ENCODE assay signal across 27 mouse cellular contexts in genomic region chr3:65521391-65521790, GRCm38 (mm10).
"Had no signal": no experiment of that assay in that cellular context is flagged by ENCODE, and none has a peak within 500 bp of the region (broad histone marks: within the 10 kb centered on the region; RNA-seq: fewer than 3 reads in every experiment).

No protein-coding gene starts in this region.

- H3K9ac ChIP-seq: heart, embryonic 12.5 days; hindbrain, embryonic 12.5 days; hindbrain, embryonic 14.5 days; intestine, embryonic 15.5 days; limb, embryonic 12.5 days; liver, embryonic 13.5 days had no signal

- DNase-seq: gastrocnemius, adult 2 months; gastrocnemius, postnatal 10 days; gastrocnemius, postnatal 25 days; heart, adult 18-20 months; heart, postnatal 10 days; heart, postnatal 4 days; kidney, adult 18-20 months; kidney, adult 8-10 months; kidney, postnatal 10 days; kidney, postnatal 25 days; kidney, postnatal 4 days; liver; liver, embryonic 13.5 days had no signal

- H3K27ac ChIP-seq: gastrocnemius, adult 2 months; heart, embryonic 10.5 days; hindbrain, embryonic 10.5 days; hindbrain, embryonic 12.5 days; hindbrain, embryonic 14.5 days; intestine, embryonic 15.5 days; layer of hippocampus, adult 2 months; left cerebral cortex, adult 2 months; limb, embryonic 10.5 days; limb, embryonic 12.5 days; liver, embryonic 13.5 days had no signal

- H3K4me3 ChIP-seq: gastrocnemius, adult 2 months; heart, embryonic 10.5 days; heart, embryonic 12.5 days; hindbrain, embryonic 10.5 days; hindbrain, embryonic 12.5 days; intestine, embryonic 15.5 days; layer of hippocampus, adult 2 months; left cerebral cortex, adult 2 months; limb, embryonic 10.5 days; limb, embryonic 12.5 days; liver, embryonic 13.5 days had no signal

- ATAC-seq: hindbrain, embryonic 16.5 days; inflammation-experienced regulatory T-cells, adult 6 months; intestine, embryonic 15.5 days; intestine, postnatal 0 days had no signal

- H3K9me3 ChIP-seq: heart, embryonic 10.5 days; heart, embryonic 12.5 days; hindbrain, embryonic 10.5 days; hindbrain, embryonic 12.5 days; intestine, embryonic 15.5 days; limb, embryonic 10.5 days; limb, embryonic 12.5 days; liver, embryonic 13.5 days had no signal

- H3K4me2 ChIP-seq: heart, embryonic 12.5 days; hindbrain, embryonic 12.5 days; hindbrain, embryonic 14.5 days; intestine, embryonic 15.5 days; limb, embryonic 12.5 days; liver, embryonic 11.5 days; liver, embryonic 13.5 days had no signal

- H3K27me3 ChIP-seq: heart, embryonic 12.5 days; hindbrain, embryonic 12.5 days; intestine, embryonic 15.5 days; limb, embryonic 12.5 days; liver, embryonic 13.5 days had no signal

- H3K36me3 ChIP-seq: heart, embryonic 10.5 days; heart, embryonic 12.5 days; hindbrain, embryonic 10.5 days; hindbrain, embryonic 12.5 days; intestine, embryonic 15.5 days; limb, embryonic 10.5 days; limb, embryonic 12.5 days; liver, embryonic 13.5 days had no signal
